Mouse (Mus musculus) heart, adult 10 weeks (tissue): ENCODE results near the gene Mrgpra2a. TPM values are rescaled to one million over a fixed set of nuclear protein-coding genes. Genes with fewer than 3 reads are reported as not detected.

Experiments used
- polyA plus RNA-seq: library from polyadenylated mRNA; stranded (reverse); fragments of 350-450 nt; fragmentation: Illumina TruSeq; extraction: RNeasy Lipid Tissue Mini Kit (QIAGEN cat#74804); gene quantifications from one replicate; pipeline ENCODE4 v1.2.3, GENCODE M21; 2014; ENCODE audit warnings: low read depth, low replicate concordance

Gene Mrgpra2a
- not detected for polyA plus RNA-seq

DNA sequence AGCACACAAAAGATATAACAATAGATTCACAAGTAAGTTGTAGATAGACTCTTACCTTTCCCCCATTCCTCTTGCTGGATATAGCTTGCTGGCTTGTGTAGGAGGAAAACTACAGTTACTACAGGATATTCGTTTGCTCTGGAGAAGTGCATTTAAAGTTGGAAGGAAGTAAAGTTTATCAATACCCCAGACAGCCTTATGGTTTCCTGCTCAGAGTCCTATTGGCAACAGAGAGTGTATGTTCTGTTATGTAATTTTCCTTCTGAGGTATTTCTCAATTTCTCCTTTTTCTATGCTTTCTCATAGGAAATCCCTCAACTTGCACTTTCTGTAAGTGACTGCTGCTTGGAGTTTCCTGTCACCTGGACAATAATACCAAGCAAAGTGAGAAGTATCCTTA, at the start of gene Mrgpra2a:
Mrgpra2a (minus strand) TSS at position 125 of the 400 bp plus-strand sequence.

Other genes starting within 250 kb of the Mrgpra2a start
- not detected for gene Mrgpra6, start 247.2 kb downstream of the Mrgpra2a start, polyA plus RNA-seq
- not detected for gene Mrgpra9, start 199.3 kb downstream of the Mrgpra2a start, polyA plus RNA-seq
- gene Mrgpra1, start 97.9 kb downstream of the Mrgpra2a start, polyA plus RNA-seq, result not detected
- gene Mrgpra2b, start 76.7 kb upstream of the Mrgpra2a start, polyA plus RNA-seq, result not detected
- not detected for gene Mrgpra3, start 149.2 kb upstream of the Mrgpra2a start, polyA plus RNA-seq